In genomic region chr12:80228356-80228755, GRCm38 (mm10) we compare ENCODE assay signal across 9 mouse cellular contexts. TPM values are rescaled to one million over a fixed set of nuclear protein-coding genes. Genes with fewer than 3 reads are reported as not detected.
A peak's percentile ranks its signal among the peaks of the same experiment; 100 is the strongest.
DNase-seq lines count a peak whose midpoint lies in the region; ATAC-seq and TF ChIP-seq lines count a peak whose summit lies in the region.
"Had no signal": no experiment of that assay in that cellular context is flagged by ENCODE, and none has a peak within 500 bp of the region (broad histone marks: within the 10 kb centered on the region; RNA-seq: fewer than 3 reads in every experiment).

No protein-coding gene starts in this region.

- peaks cover 70% of the 10 kb centered on the region for H3K79me2 ChIP-seq in macrophage (ENCODE audit: inconsistent target)

- H3K4me1 ChIP-seq in forebrain, embryonic 10.5 days = peaks cover 70% of the 10 kb centered on the region
- peaks cover 4% of the 10 kb centered on the region; the same call in 1 of the 2 replicates for H3K4me1 ChIP-seq in forebrain, postnatal 0 days (ENCODE audit: insufficient read depth)
- H3K4me1 ChIP-seq in lung, embryonic 15.5 days = peaks cover 100% of the 10 kb centered on the region
- H3K4me1 ChIP-seq in heart, embryonic 13.5 days = peaks cover 98% of the 10 kb centered on the region

- no peak for ATAC-seq in forebrain, postnatal 0 days
- ATAC-seq in lung, embryonic 15.5 days (ENCODE audit: borderline replicate concordance, extremely low read depth, low FRiP score, low TSS enrichment) = no peak
- no peak for ATAC-seq in heart, embryonic 13.5 days (ENCODE audit: extremely low read depth, insufficient number of reproducible peaks, low FRiP score, low TSS enrichment)
- ATAC-seq: liver, embryonic 12.5 days had no signal

- no peak overlapping the region for H3K4me2 ChIP-seq in forebrain, postnatal 0 days (ENCODE audit: low read depth)
- H3K4me2 ChIP-seq in lung, embryonic 15.5 days = peak overlapping the region; percentile 5; the same call in 1 of the 2 replicates
- H3K4me2 ChIP-seq in heart, embryonic 13.5 days = no peak overlapping the region
- H3K4me2 ChIP-seq: liver, embryonic 12.5 days had no signal

- H3K9me3 ChIP-seq in forebrain, embryonic 10.5 days = no peaks in the 10 kb centered on the region
- H3K9me3 ChIP-seq in forebrain, postnatal 0 days (ENCODE audit: low read length) = no peaks in the 10 kb centered on the region
- H3K9me3 ChIP-seq in lung, embryonic 15.5 days = no peaks in the 10 kb centered on the region
- H3K9me3 ChIP-seq in heart, embryonic 13.5 days = no peaks in the 10 kb centered on the region
- H3K9me3 ChIP-seq: liver, embryonic 12.5 days had no signal

- peaks cover 7% of the 10 kb centered on the region for H3K36me3 ChIP-seq in forebrain, embryonic 10.5 days (replicated peaks)
- no peaks in the 10 kb centered on the region for H3K36me3 ChIP-seq in forebrain, postnatal 0 days (ENCODE audit: insufficient read depth)
- no peaks in the 10 kb centered on the region for H3K36me3 ChIP-seq in lung, embryonic 15.5 days
- peaks cover 3% of the 10 kb centered on the region for H3K36me3 ChIP-seq in heart, embryonic 13.5 days
- no peaks in the 10 kb centered on the region for H3K36me3 ChIP-seq in macrophage (ENCODE audit: inconsistent target)
- H3K36me3 ChIP-seq: liver, embryonic 12.5 days had no signal

- no peak for DNase-seq in forebrain, embryonic 10.5 days (ENCODE audit: extremely low spot score, low spot score)
- no peak for DNase-seq in forebrain, postnatal 0 days
- DNase-seq in lung, postnatal 25 days (ENCODE audit: low spot score) = no peak
- DNase-seq in cerebellum, postnatal 4 days (ENCODE audit: low spot score in 2 of 2) = no peak
- no peak for DNase-seq in cerebellum, adult 8-10 months

- H3K27ac ChIP-seq in forebrain, embryonic 10.5 days = peak overlapping the region; percentile 73
- no peak overlapping the region for H3K27ac ChIP-seq in forebrain, postnatal 0 days (ENCODE audit: low read depth, low read length)
- H3K27ac ChIP-seq in lung, embryonic 15.5 days = peak overlapping the region; percentile 95
- peak overlapping the region; percentile 94 for H3K27ac ChIP-seq in heart, embryonic 13.5 days (replicated peaks)
- peak overlapping the region; percentile 91 for H3K27ac ChIP-seq in macrophage

- no peaks in the 10 kb centered on the region for H3K27me3 ChIP-seq in forebrain, embryonic 10.5 days (ENCODE audit: poor library complexity, severe bottlenecking)
- H3K27me3 ChIP-seq in forebrain, postnatal 0 days (ENCODE audit: insufficient read depth, low read length) = no peaks in the 10 kb centered on the region
- H3K27me3 ChIP-seq in lung, embryonic 15.5 days = no peaks in the 10 kb centered on the region
- H3K27me3 ChIP-seq in heart, embryonic 13.5 days (replicated peaks) = no peaks in the 10 kb centered on the region
- H3K27me3 ChIP-seq: liver, embryonic 12.5 days had no signal

- no peak overlapping the region for H3K9ac ChIP-seq in forebrain, postnatal 0 days
- 0 out of 2 replicates have a peak overlapping the region, but pooled peaks have one; percentile 28 for H3K9ac ChIP-seq in lung, embryonic 15.5 days
- H3K9ac ChIP-seq in heart, embryonic 13.5 days = peak overlapping the region; percentile 16; the same call in 1 of the 2 replicates
- H3K9ac ChIP-seq: liver, embryonic 12.5 days had no signal

- TF ChIP-seq CTCF in forebrain, postnatal 0 days (IDR thresholded peaks at IDR 0.05; ENCODE audit: low read depth) = no peak

- no peak overlapping the region for H3K4me3 ChIP-seq in forebrain, embryonic 10.5 days
- H3K4me3 ChIP-seq in forebrain, postnatal 0 days (ENCODE audit: low read depth, low read length) = no peak overlapping the region
- no peak overlapping the region for H3K4me3 ChIP-seq in lung, embryonic 15.5 days
- H3K4me3 ChIP-seq in heart, embryonic 13.5 days = no peak overlapping the region
- no peak overlapping the region for H3K4me3 ChIP-seq in macrophage (ENCODE audit: inconsistent target)
- H3K4me3 ChIP-seq: liver, embryonic 12.5 days had no signal

- 87% methylated on average over 5 of the region's 5 CpGs for WGBS in forebrain, embryonic 10.5 days
- whole genome bisulfite sequencing in forebrain, postnatal 0 days = 82% methylated on average over 5 of the region's 5 CpGs
- 69% methylated on average over 5 of the region's 5 CpGs for WGBS in lung, embryonic 15.5 days
- 73% methylated on average over 5 of the region's 5 CpGs for WGBS in heart, embryonic 13.5 days
- 99% methylated on average over 5 of the region's 5 CpGs for WGBS in macrophage (ENCODE audit: missing documents)

RNA-seq across cellular contexts. Expression of gene Actn1, which starts 31.8 kb away (rescaled TPM):
- 27.8 and 29.2 TPM in 2 replicates for polyA plus RNA-seq in forebrain, embryonic 10.5 days (2016; fragmentation: Nextera tagmentation; extraction: Ambion mirVana)
- total RNA-seq in forebrain, postnatal 0 days (2014; rRNA removed) = 15.4 and 19.1 TPM in 2 replicates
- polyA plus RNA-seq in forebrain, postnatal 0 days (2015; fragmentation: Nextera tagmentation; extraction: Ambion mirVana) = 4.9 and 6.7 TPM in 2 replicates
- polyA plus RNA-seq in lung, embryonic 15.5 days (2015; fragmentation: Nextera tagmentation; extraction: Ambion mirVana) = 53.4 and 57.3 TPM in 2 replicates
- polyA plus RNA-seq in heart, embryonic 13.5 days (2015; fragmentation: Nextera tagmentation; extraction: Ambion mirVana) = 39.5 and 40.4 TPM in 2 replicates
- total RNA-seq in macrophage (2018; cell fraction: chromatin; rRNA removed) = 1,000 to 10,000 TPM in 1 of 26 experiments, 100 to 1,000 TPM in 11, 10 to 100 TPM in 14; 22.3 to 1,096 (median 94.6) TPM
- total RNA-seq in macrophage (2018; cell fraction: cytosol; rRNA removed) = 100 to 1,000 TPM in 1 of 26 experiments, 10 to 100 TPM in 25; 18.8 to 112 (median 44.6) TPM
- total RNA-seq in macrophage (2018; cell fraction: nucleus; rRNA removed) = 100 to 1,000 TPM in 7 of 26 experiments, 10 to 100 TPM in 19; 21.6 to 533 (median 65.7) TPM
- polyA plus RNA-seq in macrophage (2018) = 51.0 to 105 TPM (median 88.5 TPM) in 3 replicates
